8 mouse cellular contexts compared by ENCODE assay signal in the genomic region with DNA sequence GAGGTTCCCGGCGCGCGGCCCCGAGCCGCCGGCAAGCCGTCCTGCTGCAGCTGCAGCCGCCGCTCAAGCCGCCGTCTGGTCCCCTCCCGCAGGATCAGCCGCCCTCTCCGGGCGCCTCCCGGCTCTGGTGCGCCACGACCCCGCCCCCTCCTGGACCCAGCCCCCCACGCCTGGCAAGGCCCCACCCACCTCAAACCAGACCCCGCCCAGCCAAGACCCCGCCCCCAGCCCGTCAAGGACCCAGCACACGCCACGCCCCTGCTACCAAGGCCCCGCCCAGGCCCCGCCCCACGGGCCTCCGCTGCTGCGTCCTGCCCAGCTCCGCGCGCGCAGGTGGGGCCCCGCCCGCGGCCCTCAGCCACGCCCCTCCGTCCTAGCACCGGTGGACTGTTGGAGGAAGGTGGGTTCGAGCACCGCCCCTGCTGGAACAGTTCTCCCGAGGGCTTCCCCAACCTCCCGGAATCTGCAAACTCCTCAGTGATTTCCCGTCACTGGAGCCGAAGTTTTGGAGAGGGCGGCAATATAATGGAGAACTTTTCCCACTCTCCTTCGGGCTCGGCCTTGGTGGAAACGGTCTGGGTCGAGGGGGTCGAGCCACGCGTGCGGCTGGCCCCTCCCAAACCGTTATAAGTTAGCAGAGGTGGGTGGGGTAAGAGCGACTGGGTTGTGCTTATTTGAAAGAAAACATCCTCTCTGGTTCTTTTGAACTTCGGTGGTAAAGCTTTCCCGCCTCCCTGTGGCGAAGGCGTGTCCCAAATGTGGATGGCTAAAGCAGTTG. TPM values are rescaled to one million over a fixed set of nuclear protein-coding genes. Genes with fewer than 3 reads are reported as not detected.
DNase-seq lines count a peak whose midpoint lies in the region; ATAC-seq and TF ChIP-seq lines count a peak whose summit lies in the region.

A gene (minus strand): TSS at position 158 of the 778 bp plus-strand sequence.

- H3K4me1 ChIP-seq in forebrain, embryonic 12.5 days, result peaks cover 37% of the 10 kb centered on the region
- peaks cover 38% of the 10 kb centered on the region for H3K4me1 ChIP-seq in heart, embryonic 16.5 days (ENCODE audit: control insufficient read depth, insufficient read depth, low read length)
- peaks cover 50% of the 10 kb centered on the region for H3K4me1 ChIP-seq in liver, embryonic 16.5 days (ENCODE audit: control insufficient read depth, low read depth, low read length)
- H3K4me1 ChIP-seq in neural tube, embryonic 12.5 days, result peaks cover 38% of the 10 kb centered on the region
- peaks cover 6% of the 10 kb centered on the region; the same call in 1 of the 2 replicates for H3K4me1 ChIP-seq in stomach, postnatal 0 days (replicated peaks; ENCODE audit: control insufficient read depth, insufficient read depth)

- TF ChIP-seq CTCF in stomach, postnatal 0 days (IDR thresholded peaks at IDR 0.05; ENCODE audit: low read depth), result peak; percentile 63

- under 1% methylated on average over 55 of the region's 62 CpGs for WGBS in forebrain, embryonic 12.5 days
- 1% methylated on average over 48 of the region's 62 CpGs for WGBS in heart, embryonic 16.5 days
- under 1% methylated on average over 51 of the region's 62 CpGs for WGBS in liver, embryonic 16.5 days (ENCODE audit: insufficient replicate concordance)
- WGBS in neural tube, embryonic 12.5 days, result 1% methylated on average over 51 of the region's 62 CpGs
- 3% methylated on average over 39 of the region's 62 CpGs for WGBS in stomach, postnatal 0 days

- H3K27me3 ChIP-seq in forebrain, embryonic 12.5 days, result peaks cover 25% of the 10 kb centered on the region
- H3K27me3 ChIP-seq in heart, embryonic 16.5 days (ENCODE audit: control insufficient read depth, insufficient read depth, low read length), result no peaks in the 10 kb centered on the region
- H3K27me3 ChIP-seq in liver, embryonic 16.5 days (ENCODE audit: control insufficient read depth, insufficient read depth, low read depth, low read length), result peaks cover 2% of the 10 kb centered on the region
- H3K27me3 ChIP-seq in neural tube, embryonic 12.5 days (replicated peaks), result 0 out of 2 replicates have a peak, but pooled peaks cover 4% of the 10 kb centered on the region
- no peaks in the 10 kb centered on the region for H3K27me3 ChIP-seq in stomach, postnatal 0 days (ENCODE audit: control insufficient read depth, insufficient read depth, low read length)

- peak within 1 kb of the TSS; percentile 68 for H3K9ac ChIP-seq in forebrain, embryonic 12.5 days
- peak within 1 kb of the TSS; percentile 99 for H3K9ac ChIP-seq in heart, embryonic 16.5 days (ENCODE audit: low read length)
- H3K9ac ChIP-seq in liver, embryonic 16.5 days (ENCODE audit: low read depth, low read length), result peak within 1 kb of the TSS; percentile 84
- H3K9ac ChIP-seq in neural tube, embryonic 12.5 days, result peak within 1 kb of the TSS; percentile 76
- peak within 1 kb of the TSS; percentile 90 for H3K9ac ChIP-seq in stomach, postnatal 0 days (ENCODE audit: low read length)

- DNase-seq in ES-CJ7 (ENCODE audit: low read depth, low spot score), result peak; percentile 96
- peak; percentile 95 for DNase-seq in c-Kit-positive CD71-positive TER-119-positive erythroid progenitor cells, embryonic 14.5 days (ENCODE audit: low spot score)
- DNase-seq in kidney, postnatal 36 days, result peak; percentile 97 to 99
- peak; percentile 100 for DNase-seq in stomach, postnatal 0 days (ENCODE audit: low spot score)

- no peak for TF ChIP-seq EP300 in stomach, postnatal 0 days (optimal IDR thresholded peaks at IDR 0.05)

- ATAC-seq in forebrain, embryonic 12.5 days (ENCODE audit: low FRiP score), result peak; percentile 94
- ATAC-seq in heart, embryonic 16.5 days (replicated peaks; ENCODE audit: extremely low read depth, insufficient read depth, low FRiP score), result peak; percentile 92
- peak; percentile 91 for ATAC-seq in liver, embryonic 16.5 days (ENCODE audit: low read depth)
- ATAC-seq in neural tube, embryonic 12.5 days (ENCODE audit: low FRiP score, low read depth), result peak; percentile 93
- ATAC-seq in stomach, postnatal 0 days (ENCODE audit: low FRiP score, low TSS enrichment), result peak; percentile 92

- H3K9me3 ChIP-seq in forebrain, embryonic 12.5 days, result no peaks in the 10 kb centered on the region
- no peaks in the 10 kb centered on the region for H3K9me3 ChIP-seq in heart, embryonic 16.5 days (replicated peaks; ENCODE audit: control insufficient read depth, low read length)
- H3K9me3 ChIP-seq in liver, embryonic 16.5 days (replicated peaks; ENCODE audit: control insufficient read depth, low read length), result no peaks in the 10 kb centered on the region
- no peaks in the 10 kb centered on the region for H3K9me3 ChIP-seq in neural tube, embryonic 12.5 days
- H3K9me3 ChIP-seq in stomach, postnatal 0 days (ENCODE audit: control insufficient read depth, low read length), result no peaks in the 10 kb centered on the region

- peak within 1 kb of the TSS; percentile 64 for H3K4me3 ChIP-seq in forebrain, embryonic 12.5 days (replicated peaks)
- H3K4me3 ChIP-seq in heart, embryonic 16.5 days (ENCODE audit: low read length), result peak within 1 kb of the TSS; percentile 97
- peak within 1 kb of the TSS; percentile 78 for H3K4me3 ChIP-seq in liver, embryonic 16.5 days (ENCODE audit: low read depth, low read length)
- H3K4me3 ChIP-seq in neural tube, embryonic 12.5 days, result peak within 1 kb of the TSS; percentile 67
- H3K4me3 ChIP-seq in stomach, postnatal 0 days (ENCODE audit: low read depth, low read length), result peak within 1 kb of the TSS; percentile 88

- peak within 1 kb of the TSS; percentile 89 for H3K4me2 ChIP-seq in forebrain, embryonic 12.5 days
- H3K4me2 ChIP-seq in heart, embryonic 16.5 days (ENCODE audit: low read depth, low read length), result peak within 1 kb of the TSS; percentile 76
- H3K4me2 ChIP-seq in liver, embryonic 16.5 days (ENCODE audit: low read depth, low read length), result peak within 1 kb of the TSS; percentile 97
- peak within 1 kb of the TSS; percentile 99 for H3K4me2 ChIP-seq in neural tube, embryonic 12.5 days (replicated peaks)
- H3K4me2 ChIP-seq in stomach, postnatal 0 days (replicated peaks; ENCODE audit: low read depth), result peak within 1 kb of the TSS; percentile 80

- 0 out of 2 replicates have a peak within 1 kb of the TSS, but pooled peaks have one; percentile 31 for H3K27ac ChIP-seq in forebrain, embryonic 12.5 days
- H3K27ac ChIP-seq in heart, embryonic 16.5 days (ENCODE audit: low read length), result peak within 1 kb of the TSS; percentile 92
- peak within 1 kb of the TSS; percentile 87 for H3K27ac ChIP-seq in liver, embryonic 16.5 days (ENCODE audit: low read length)
- H3K27ac ChIP-seq in neural tube, embryonic 12.5 days, result no peak within 1 kb of the TSS
- peak within 1 kb of the TSS; percentile 93 for H3K27ac ChIP-seq in stomach, postnatal 0 days (replicated peaks)

- no peaks in the 10 kb centered on the region for H3K36me3 ChIP-seq in forebrain, embryonic 12.5 days (replicated peaks)
- no peaks in the 10 kb centered on the region for H3K36me3 ChIP-seq in heart, embryonic 16.5 days (ENCODE audit: control insufficient read depth, insufficient read depth)
- no peaks in the 10 kb centered on the region for H3K36me3 ChIP-seq in liver, embryonic 16.5 days (ENCODE audit: control insufficient read depth, insufficient read depth)
- H3K36me3 ChIP-seq in neural tube, embryonic 12.5 days, result no peaks in the 10 kb centered on the region
- H3K36me3 ChIP-seq in stomach, postnatal 0 days (ENCODE audit: control insufficient read depth, insufficient read depth, low read length), result no peaks in the 10 kb centered on the region

RNA-seq across cellular contexts. Expression of the gene that starts here (rescaled TPM):
- 6.6 and 7.3 TPM in 2 replicates for polyA plus RNA-seq in forebrain, embryonic 12.5 days (2016; fragmentation: Nextera tagmentation; extraction: Ambion mirVana)
- polyA plus RNA-seq in heart, embryonic 16.5 days (2015; fragmentation: Nextera tagmentation; extraction: Ambion mirVana), result 24.1 and 24.8 TPM in 2 replicates
- polyA plus RNA-seq in liver, embryonic 16.5 days (2015; fragmentation: Nextera tagmentation; extraction: Ambion mirVana), result 12.1 and 13.3 TPM in 2 replicates
- polyA plus RNA-seq in neural tube, embryonic 12.5 days (2016; fragmentation: Nextera tagmentation; extraction: Ambion mirVana), result 11.4 and 13.5 TPM in 2 replicates
- polyA plus RNA-seq in stomach, postnatal 0 days (2015; fragmentation: Nextera tagmentation; extraction: Ambion mirVana), result 19.2 and 20.0 TPM in 2 replicates
